Mouse (Mus musculus) fat pad, adult 2 months (tissue): ENCODE data around the gene Fam124a.
"Not testable (repeated sequence)": the region's sequence is repeated elsewhere in the genome, so short reads cannot be mapped to it uniquely, and the experiment has no call there.

Source experiments
- DNase-seq: peaks from one replicate; pipeline ENCODE4 v3.0.0-alpha.2; 2011; ENCODE audit warnings: low read depth, low spot score; ENCODE audit errors: extremely low read depth

The Fam124a gene

DNA sequence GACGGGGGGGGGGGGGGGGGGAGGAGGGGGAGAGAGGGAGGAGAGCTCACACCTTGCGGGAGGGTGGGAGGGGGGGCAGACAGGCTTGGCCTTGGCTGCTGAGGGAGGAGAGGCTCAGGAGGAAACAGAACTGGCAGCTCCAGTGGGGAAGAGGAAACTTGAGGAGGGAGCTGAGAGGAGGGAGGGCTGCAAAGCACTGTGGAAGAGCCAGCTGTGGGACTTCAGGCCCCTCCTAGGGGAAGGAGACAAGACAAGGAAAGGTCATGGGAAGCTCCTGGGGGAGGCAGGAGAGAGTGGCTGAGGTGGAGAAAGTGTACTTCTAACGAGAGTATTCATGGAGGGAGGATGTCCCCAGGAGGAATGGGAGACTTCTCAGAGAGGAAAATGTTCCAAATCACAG is 17.9 kb downstream of the Fam124a start:
- no peak for DNase-seq

DNA sequence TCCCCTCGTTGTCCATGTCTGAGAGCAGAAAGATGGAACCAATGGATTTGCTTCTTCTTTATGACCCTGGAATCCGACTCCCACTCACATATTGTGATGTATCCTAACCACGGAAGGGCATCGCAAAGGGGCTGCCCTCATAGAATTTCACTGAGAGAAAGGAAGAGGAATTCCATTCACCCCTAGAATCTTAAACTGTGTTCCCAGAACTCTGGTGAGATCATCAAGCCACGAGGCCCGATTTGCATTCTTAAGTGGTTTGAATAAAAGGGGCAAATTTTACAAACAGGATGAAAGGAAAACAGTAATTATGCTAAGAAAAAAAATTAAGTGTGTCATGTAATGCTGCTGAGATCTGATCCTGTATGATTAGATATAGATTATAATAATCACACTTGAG is 19.4 kb downstream of the Fam124a start:
- no peak for DNase-seq

- no peak for DNase-seq
These were observed 20.3 kb downstream of the Fam124a start for GRCm38 (mm10) chr14:62575862-62576261.

DNA sequence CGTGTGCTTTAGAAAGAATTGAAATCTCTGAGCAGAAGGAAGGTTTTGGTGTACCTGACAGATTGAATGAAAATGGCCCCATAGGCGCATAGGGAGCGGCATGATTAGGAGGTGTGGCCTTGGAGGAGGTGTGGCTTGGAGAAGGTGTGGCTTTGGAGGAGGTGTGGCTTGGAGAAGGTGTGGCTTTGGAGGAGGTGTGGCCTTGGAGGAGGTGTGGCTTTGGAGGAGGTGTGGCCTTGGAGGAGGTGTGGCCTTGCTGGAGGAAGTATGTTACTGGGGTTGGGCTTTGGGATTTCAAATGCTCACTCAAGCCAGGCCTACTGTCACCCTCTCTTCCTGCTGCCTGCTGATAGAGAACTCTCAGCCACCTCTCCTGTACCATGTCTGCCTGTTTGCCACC is 25.4 kb downstream of the Fam124a start:
- DNase-seq, result no peak

DNA sequence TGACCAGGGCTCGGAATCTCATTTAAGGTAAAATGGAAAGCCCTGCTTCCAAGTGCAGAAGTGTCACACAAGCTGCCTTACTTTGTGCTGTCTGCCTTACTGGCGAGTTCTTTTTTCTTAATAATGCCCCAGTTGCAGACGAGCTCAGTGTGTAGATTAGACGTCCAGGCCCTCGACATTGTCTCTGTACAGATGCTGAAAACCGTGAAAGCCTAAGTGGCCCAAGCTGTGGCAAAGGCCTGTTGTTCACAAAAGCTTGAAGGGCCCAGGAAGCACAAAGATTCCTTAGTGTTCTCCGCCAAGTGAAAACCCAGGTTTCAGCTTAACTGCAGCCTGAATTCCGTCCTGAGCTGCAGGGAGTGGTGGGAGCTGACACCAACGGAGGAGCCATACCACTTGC is 26.2 kb downstream of the Fam124a start:
- DNase-seq, result no peak

DNA sequence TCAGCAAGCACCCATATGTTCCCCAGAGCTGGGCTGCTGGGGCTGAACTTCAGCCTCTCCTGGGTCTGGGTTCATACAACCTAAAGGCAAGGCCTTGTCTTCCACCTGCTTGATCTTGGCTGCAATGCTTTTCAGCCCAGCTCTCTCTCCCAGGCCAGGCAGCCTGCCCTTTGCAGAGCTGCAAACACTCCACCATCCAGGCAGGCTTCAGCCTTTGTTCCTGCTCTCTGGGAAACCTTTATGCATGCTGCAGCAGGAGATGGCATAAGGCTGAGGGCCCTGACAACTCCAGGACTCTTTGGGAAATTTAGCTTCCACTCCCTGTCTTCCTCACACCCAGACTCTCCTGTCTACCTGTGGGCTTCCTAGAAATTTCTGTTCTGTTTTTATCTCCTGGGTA is 29.1 kb downstream of the Fam124a start:
- DNase-seq, result no peak

GRCm38 (mm10) chr14:62585338-62585737 is 29.8 kb downstream of the Fam124a start:
- no peak for DNase-seq

- no peak for DNase-seq
These were observed 44.6 kb downstream of the Fam124a start for GRCm38 (mm10) chr14:62600109-62600522.

GRCm38 (mm10) chr14:62602271-62602670 is 46.7 kb downstream of the Fam124a start:
- no peak for DNase-seq

- no peak for DNase-seq
These were observed 47.3 kb downstream of the Fam124a start for GRCm38 (mm10) chr14:62602869-62603268.

- no peak for DNase-seq
These were observed 52.3 kb downstream of the Fam124a start for GRCm38 (mm10) chr14:62607791-62608196.

DNA sequence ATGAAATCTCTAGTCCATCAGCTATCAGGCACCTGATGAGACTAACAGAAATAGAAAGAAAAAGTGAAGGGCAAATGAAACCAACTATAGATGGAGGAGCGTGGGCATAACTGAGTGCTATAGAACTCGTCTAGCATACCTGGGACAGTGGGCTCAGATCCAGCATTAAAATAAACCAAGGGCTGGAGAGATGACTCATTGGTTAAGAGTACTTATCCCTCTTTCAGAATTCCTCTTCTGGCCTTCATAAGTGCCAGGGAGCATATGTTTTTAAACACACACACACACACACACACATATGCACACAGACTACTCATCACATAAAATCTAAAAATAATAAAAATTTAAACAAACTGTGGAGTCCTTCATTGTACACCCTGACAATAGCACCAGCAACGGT is 54.4 kb downstream of the Fam124a start:
- DNase-seq, result no peak

GRCm38 (mm10) chr14:62622393-62622792 is 66.9 kb downstream of the Fam124a start:
- DNase-seq, result no peak

DNA sequence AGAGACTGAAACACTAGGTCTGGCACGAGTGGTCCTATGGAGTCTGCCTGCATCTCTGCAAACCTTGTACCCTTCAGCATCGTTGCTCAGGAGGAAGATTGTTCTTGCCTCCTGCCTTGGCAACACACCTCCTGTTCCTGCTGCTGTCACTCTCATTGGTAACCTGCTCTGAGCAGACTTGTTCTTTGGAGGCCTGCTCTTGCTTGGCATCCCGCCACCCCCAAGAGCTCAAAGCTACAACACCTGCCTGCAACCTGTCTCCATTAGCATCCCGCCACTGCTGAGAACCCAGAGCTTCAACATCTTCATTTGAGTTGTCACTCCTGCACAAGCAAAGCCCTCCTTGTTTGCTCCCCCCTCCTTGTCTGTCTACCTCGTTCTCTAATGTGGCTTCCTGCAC is 72.4 kb downstream of the Fam124a start:
- no peak for DNase-seq

DNA sequence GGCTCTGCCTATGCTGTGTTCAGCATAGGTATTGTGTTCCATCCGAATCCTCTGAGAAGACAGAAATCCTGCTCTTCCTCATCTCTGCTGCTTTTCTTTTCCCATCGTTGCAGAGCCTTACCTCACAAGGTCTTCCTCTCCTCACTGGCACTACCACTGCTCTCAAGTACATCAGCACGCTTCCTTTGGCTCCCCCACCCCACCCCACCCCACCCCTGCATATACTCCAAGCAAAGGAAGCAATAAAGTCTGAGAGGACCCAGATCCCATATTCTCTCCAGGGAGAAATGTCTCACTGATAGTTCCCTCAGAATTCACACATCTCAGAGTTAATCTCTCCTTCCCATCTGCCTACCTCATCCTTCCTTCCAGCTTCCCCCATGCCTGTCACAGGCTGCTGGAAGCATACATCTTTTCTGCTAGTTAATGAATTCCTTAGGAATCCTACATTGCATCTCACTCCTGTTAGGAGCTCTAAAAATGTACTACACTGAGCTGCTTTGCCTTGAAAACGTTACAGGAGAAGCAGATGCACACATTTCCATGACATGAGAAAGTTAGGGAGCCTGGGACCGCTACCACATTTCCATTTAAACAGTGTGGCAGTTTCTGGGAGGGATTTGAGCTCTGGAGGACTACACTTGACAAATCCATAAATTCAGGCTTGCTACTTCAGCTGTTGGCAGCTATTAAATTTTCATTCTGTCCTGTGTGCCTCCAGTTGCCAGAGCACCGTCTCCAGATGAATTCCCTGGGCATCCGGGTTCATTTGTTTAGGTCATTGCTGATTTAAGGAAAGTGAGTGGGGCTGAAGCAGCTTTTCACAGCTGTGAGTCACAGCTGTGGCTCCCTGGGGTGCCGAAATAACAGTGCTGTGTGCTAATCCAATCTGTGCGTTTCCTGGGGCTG is 82.2 kb downstream of the Fam124a start:
- no peak for DNase-seq

DNA sequence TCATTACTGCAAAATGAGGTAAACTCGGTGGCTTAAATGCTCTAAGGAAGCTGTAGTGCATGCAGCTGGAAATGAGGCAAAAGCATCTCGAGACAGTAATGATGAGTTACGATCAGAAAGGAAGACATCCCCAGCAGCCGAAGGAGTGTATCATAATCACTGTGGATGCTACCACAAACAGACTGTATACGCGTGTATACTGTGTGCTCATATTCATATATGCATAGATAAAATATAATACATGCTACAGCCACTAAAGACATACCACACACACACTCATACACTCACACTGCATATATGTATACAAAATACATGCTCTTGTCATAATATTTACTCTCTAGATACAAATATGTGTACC is 82.8 kb downstream of the Fam124a start:
- DNase-seq, result no peak

GRCm38 (mm10) chr14:62639111-62639510 is 83.6 kb downstream of the Fam124a start:
- no peak for DNase-seq

GRCm38 (mm10) chr14:62639551-62639950 is 84.0 kb downstream of the Fam124a start:
- no peak for DNase-seq

- DNase-seq, result no peak
These were observed 84.9 kb downstream of the Fam124a start for GRCm38 (mm10) chr14:62640396-62640795.

DNA sequence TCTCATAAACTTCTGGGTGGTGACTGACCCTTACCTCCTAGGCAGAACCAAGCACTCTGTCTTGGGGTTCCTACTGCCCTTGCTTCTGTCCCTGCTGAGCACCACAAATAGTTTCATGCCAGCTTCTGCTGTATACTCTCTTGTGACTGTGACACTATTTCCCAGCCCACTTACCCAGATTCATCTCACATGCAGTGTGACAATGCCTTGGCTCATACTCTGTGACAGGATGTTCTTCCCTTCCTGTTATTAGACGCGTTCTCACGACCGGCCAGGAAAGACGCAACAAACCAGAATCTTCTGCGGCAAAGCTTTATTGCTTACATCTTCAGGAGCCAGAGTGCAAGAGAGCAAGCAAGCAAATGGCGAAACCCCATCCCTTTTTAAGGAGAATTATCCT is 86.8 kb downstream of the Fam124a start:
- not testable (repeated sequence) for DNase-seq

- DNase-seq, result no peak
These were observed 92.9 kb downstream of the Fam124a start for GRCm38 (mm10) chr14:62648405-62648804.

- no peak for DNase-seq
These were observed 94.8 kb downstream of the Fam124a start for GRCm38 (mm10) chr14:62650376-62650775.

- no peak for DNase-seq
These were observed 96.2 kb downstream of the Fam124a start for GRCm38 (mm10) chr14:62651771-62652170.
